Mouse (Mus musculus): ENCODE measurements around the gene Hdc.

- TF ChIP-seq CTCF (IDR thresholded peaks at IDR 0.05; ENCODE audit: control insufficient read depth, insufficient read depth, insufficient replicate concordance, low read depth, low read length) (no peak), POLR2A (IDR thresholded peaks at IDR 0.05; ENCODE audit: control insufficient read depth, low read depth, low read length) (no peak)
These were observed 27.4 kb upstream of the Hdc start for GRCm38 (mm10) chr2:126646461-126646860.

All from testis, adult 2 months (tissue).